Mouse (Mus musculus) lung, adult 2 months (tissue): ENCODE measurements at regions not wholly inside any gene's neighbourhood (a gene's known extent, or its start where the extent isn't known, plus 50 kb on each side); places are given as distances from the start of the nearest gene placed in this dataset.

Experiments
- CTCF ChIP-seq: fragments of 200-500 bp; IDR thresholded peaks from 2 replicates; pipeline ENCODE4 v1.5.1; 2011; ENCODE audit warnings: mild to moderate bottlenecking, low read length, control low read depth; ENCODE audit not compliant: insufficient read depth
- POLR2A ChIP-seq: fragments of 200-500 bp; IDR thresholded peaks from 2 replicates; pipeline ENCODE4 v1.6.1; 2011; ENCODE audit warnings: low read depth, mild to moderate bottlenecking, control low read depth, low read length, borderline replicate concordance; ENCODE audit errors: extremely low read depth

GRCm38 (mm10) chr10:38516636-38517035 lies 304.9 kb downstream of the Rfpl4b start:
- TF ChIP-seq CTCF, result no peak
- no peak for TF ChIP-seq POLR2A
